Mouse (Mus musculus): Measurements from ENCODE around the gene Gm28230. TPM values are rescaled to one million over a fixed set of nuclear protein-coding genes. Genes with fewer than 3 reads are reported as not detected.

The Gm28230 gene
- polyA plus RNA-seq, 1 experiment from 2014 or later, result not detected

DNA sequence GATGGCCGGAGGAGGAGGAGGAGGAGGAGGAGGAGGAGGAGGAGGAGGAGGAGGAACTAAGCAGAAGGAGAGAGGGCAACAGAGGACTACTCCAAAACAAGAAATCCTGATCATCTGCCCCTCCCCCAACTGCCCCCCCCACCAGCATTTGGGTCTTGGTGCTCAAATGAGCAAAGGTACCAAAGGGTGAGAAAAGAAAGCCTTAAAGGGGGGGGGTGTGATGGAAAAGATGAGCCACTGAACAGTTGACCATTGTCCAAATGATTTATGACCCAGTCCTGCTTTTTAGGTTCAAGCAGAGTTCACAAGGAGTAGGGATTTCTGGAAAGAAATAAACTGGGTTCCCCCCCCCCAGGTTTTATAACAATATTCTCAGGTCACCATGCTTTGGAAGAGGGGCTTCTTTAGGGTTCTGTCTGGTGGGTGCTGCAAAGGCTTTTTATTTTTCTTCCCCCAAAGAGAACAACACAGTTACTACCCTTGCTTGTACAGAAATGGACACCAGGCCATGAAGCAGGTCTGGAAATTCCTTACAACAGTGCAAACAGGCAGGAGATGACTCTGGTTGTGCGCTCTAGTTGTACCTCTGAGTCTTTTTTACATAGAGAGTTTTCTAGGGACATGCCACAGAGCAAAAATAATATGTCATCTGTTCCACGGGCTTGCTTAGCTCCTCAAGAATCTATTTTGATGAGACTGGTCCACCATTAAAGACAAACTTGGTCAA lies 14.9 kb downstream of the Gm28230 start:
- Histone ChIP-seq H3K9ac (replicated peaks) (no peak overlapping the region), H3K36me3 (no peaks in the 10 kb centered on the region), H3K27ac (replicated peaks) (no peak overlapping the region), H3K4me1 (no peaks in the 10 kb centered on the region), H3K27me3 (peaks cover 97% of the 10 kb centered on the region), H3K9me3 (no peaks in the 10 kb centered on the region), H3K4me3 (no peak overlapping the region), H3K4me2 (replicated peaks) (no peak overlapping the region)
- no peak for ATAC-seq (replicated peaks)
- 30% methylated on average over 2 of the region's 3 CpGs for WGBS

DNA sequence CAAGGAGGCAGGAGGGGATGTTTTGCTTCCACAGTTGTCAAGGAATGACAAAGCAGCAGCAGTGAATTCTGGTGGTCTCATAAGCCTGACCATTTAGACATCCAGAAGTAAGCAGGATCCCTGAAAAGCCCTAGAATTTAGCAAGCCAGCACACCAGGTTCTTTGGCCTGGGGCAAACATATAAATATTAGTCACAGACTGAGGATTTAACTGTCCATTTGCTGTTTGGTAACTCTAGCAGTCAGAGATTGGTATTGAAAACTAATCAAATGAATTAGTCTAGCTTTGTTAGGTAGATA lies 15.4 kb downstream of the Gm28230 start:
- H3K27ac ChIP-seq (replicated peaks), result no peak overlapping the region
- H3K9me3 ChIP-seq, result no peaks in the 10 kb centered on the region
- H3K36me3 ChIP-seq, result no peaks in the 10 kb centered on the region
- H3K27me3 ChIP-seq, result peaks cover 97% of the 10 kb centered on the region
- no peaks in the 10 kb centered on the region for H3K4me1 ChIP-seq
- H3K9ac ChIP-seq (replicated peaks), result no peak overlapping the region
- ATAC-seq (replicated peaks), result no peak
- H3K4me2 ChIP-seq (replicated peaks), result no peak overlapping the region
- H3K4me3 ChIP-seq, result no peak overlapping the region

DNA sequence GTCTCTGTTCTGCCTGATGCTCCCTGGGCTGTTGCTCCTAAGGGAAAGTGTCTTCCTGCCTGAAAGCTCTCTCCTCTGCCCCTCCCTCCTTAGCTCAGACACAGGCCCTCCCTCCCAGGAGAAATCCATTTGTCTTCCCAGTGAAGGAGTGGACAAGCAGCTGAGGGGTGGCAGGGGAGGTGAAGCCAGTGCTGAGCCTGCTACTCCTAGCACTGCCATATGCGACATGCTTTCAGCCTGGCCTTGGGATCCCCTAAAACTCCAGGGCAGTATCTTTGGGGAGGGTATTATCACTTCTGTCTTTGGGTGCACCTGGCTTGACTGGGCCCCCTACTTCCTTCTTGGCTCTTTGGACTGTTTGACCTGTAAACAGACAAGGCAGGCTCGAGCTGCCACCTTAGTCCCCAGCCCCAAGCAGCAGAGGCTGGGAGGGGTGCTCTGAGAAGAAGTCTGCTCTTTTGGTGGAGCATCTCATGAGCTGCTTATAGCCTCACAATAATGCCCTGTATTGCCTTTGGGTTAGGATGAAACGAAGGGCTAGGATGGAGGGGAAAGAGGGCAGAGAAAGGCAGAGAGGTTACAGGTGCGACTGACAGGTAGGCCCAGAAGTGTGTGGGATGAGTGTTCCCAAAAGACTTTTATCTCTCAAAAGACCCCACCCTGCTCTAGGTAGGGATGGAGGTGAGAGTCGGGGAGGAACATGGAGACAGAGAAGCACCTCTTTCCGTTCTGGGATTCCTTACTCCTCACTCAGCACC lies 19.2 kb downstream of the Gm28230 start:
- Histone ChIP-seq H3K27me3 (peaks cover 96% of the 10 kb centered on the region), H3K9ac (replicated peaks) (no peak overlapping the region), H3K36me3 (no peaks in the 10 kb centered on the region), H3K4me3 (no peak overlapping the region), H3K4me1 (peaks cover 9% of the 10 kb centered on the region), H3K4me2 (replicated peaks) (no peak overlapping the region), H3K9me3 (no peaks in the 10 kb centered on the region), H3K27ac (replicated peaks) (no peak overlapping the region)
- ATAC-seq (replicated peaks), result no peak
- WGBS, result under 1% methylated on average over 6 of the region's 6 CpGs

DNA sequence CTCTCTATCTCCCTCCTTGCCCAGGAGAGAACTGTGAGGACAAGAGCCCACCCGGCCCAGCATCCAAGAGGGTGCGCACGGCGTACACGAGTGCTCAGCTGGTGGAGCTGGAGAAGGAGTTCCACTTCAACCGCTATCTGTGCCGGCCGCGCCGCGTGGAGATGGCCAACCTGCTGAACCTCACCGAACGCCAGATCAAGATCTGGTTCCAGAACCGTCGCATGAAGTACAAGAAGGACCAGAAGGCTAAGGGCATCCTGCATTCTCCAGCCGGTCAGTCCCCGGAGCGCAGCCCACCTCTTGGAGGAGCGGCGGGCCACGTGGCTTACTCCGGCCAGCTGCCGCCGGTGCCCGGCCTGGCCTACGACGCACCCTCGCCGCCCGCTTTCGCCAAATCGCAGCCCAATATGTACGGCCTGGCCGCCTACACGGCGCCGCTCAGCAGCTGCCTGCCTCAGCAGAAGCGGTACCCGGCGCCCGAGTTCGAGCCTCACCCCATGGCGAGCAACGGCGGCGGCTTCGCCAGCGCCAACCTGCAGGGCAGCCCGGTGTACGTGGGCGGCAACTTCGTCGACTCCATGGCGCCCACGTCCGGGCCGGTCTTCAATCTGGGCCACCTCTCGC lies 19.9 kb downstream of the Gm28230 start:
- Histone ChIP-seq H3K9me3 (no peaks in the 10 kb centered on the region), H3K27ac (replicated peaks) (no peak overlapping the region), H3K4me1 (peaks cover 9% of the 10 kb centered on the region), H3K4me2 (replicated peaks) (no peak overlapping the region), H3K36me3 (no peaks in the 10 kb centered on the region), H3K27me3 (peaks cover 98% of the 10 kb centered on the region), H3K9ac (replicated peaks) (no peak overlapping the region), H3K4me3 (0 out of 2 replicates have a peak overlapping the region, but pooled peaks have one; percentile 4)
- ATAC-seq (replicated peaks), result no peak
- WGBS, result 1% methylated on average over 58 of the region's 58 CpGs

DNA sequence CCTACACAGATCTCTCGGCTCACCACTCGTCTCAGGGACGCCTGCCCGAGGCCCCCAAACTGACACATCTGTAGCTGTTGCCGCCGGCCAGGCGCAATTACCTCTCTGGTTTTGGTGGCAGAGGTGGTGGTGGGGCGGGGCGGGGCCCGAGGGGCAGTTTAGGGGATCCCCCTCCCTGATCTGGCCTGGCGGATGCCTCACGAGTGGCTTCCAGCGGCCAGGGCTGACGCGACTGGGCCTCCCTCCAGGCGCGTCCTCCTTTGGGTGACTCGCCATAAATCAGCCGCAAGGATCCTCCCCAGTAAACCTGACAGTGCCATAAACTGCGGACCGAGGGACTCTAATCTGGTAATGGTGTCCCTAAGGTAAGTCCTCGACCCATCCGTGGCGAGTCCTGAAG lies 20.5 kb downstream of the Gm28230 start:
- no peak overlapping the region for H3K4me2 ChIP-seq (replicated peaks)
- no peaks in the 10 kb centered on the region for H3K9me3 ChIP-seq
- H3K4me3 ChIP-seq, result no peak overlapping the region
- peaks cover 9% of the 10 kb centered on the region for H3K4me1 ChIP-seq
- no peak for ATAC-seq (replicated peaks)
- H3K27ac ChIP-seq (replicated peaks), result no peak overlapping the region
- no peak overlapping the region for H3K9ac ChIP-seq (replicated peaks)
- H3K27me3 ChIP-seq, result peaks cover 98% of the 10 kb centered on the region
- under 1% methylated on average over 24 of the region's 24 CpGs for WGBS
- no peaks in the 10 kb centered on the region for H3K36me3 ChIP-seq

DNA sequence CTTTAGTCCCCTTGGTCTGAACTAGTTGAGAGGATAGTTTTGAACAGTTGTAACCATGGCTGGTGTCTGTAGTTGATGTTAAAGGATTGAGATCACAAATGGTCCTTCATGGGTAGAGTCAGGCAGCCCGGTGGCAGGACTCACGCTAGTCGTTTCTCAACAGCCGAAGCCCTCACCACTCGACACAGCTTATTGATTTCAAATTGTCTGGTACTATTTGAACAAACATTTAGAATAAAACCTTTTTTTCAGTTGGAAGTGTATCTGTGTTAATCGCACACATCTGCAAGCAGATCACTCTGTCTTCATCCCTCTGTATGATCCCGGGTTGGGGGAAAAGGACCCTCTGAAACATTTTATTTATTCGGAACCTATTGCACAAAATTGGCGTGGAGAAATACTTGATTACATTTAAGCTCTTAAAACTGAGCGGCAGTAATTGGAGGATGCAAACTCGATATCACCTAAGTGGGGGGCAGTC lies 21.2 kb downstream of the Gm28230 start:
- Histone ChIP-seq H3K4me1 (peaks cover 10% of the 10 kb centered on the region), H3K36me3 (no peaks in the 10 kb centered on the region), H3K4me3 (no peak overlapping the region), H3K27ac (replicated peaks) (no peak overlapping the region), H3K9me3 (no peaks in the 10 kb centered on the region), H3K27me3 (peaks cover 96% of the 10 kb centered on the region), H3K9ac (replicated peaks) (no peak overlapping the region), H3K4me2 (replicated peaks) (no peak overlapping the region)
- ATAC-seq (replicated peaks), result no peak
- WGBS, result 5% methylated on average over 11 of the region's 11 CpGs

DNA sequence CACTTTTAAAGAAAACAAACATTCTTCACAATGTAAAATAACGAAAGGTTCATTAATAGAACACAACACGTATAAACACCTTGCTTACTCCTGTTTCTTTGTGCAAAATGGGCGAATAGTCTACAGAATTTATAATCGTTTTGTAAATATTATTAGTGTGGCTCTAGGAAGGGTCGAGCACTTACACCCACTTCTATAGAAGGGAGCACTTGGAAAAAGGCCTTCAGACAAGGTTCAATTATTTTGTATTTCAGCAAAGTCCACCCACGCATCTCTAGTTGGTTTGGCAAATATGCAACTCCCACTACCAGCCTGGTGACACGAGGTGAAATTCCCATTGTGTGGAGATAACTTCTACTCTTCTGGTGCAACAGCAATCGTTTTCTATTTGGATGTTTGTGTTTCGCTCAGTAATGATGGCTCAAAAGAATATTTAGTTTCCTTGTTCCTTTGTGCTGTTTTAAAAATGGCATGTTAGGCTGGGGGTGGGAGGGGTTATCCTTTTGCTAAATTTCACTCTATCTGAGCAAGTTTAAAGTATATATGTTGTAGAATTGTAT lies 22.0 kb downstream of the Gm28230 start:
- 2% methylated on average over 9 of the region's 9 CpGs for WGBS
- no peak overlapping the region for H3K4me2 ChIP-seq (replicated peaks)
- H3K4me3 ChIP-seq, result no peak overlapping the region
- no peak for ATAC-seq (replicated peaks)
- peaks cover 15% of the 10 kb centered on the region for H3K4me1 ChIP-seq
- no peak overlapping the region for H3K9ac ChIP-seq (replicated peaks)
- H3K9me3 ChIP-seq, result no peaks in the 10 kb centered on the region
- H3K36me3 ChIP-seq, result no peaks in the 10 kb centered on the region
- H3K27me3 ChIP-seq, result peaks cover 98% of the 10 kb centered on the region
- H3K27ac ChIP-seq (replicated peaks), result no peak overlapping the region

DNA sequence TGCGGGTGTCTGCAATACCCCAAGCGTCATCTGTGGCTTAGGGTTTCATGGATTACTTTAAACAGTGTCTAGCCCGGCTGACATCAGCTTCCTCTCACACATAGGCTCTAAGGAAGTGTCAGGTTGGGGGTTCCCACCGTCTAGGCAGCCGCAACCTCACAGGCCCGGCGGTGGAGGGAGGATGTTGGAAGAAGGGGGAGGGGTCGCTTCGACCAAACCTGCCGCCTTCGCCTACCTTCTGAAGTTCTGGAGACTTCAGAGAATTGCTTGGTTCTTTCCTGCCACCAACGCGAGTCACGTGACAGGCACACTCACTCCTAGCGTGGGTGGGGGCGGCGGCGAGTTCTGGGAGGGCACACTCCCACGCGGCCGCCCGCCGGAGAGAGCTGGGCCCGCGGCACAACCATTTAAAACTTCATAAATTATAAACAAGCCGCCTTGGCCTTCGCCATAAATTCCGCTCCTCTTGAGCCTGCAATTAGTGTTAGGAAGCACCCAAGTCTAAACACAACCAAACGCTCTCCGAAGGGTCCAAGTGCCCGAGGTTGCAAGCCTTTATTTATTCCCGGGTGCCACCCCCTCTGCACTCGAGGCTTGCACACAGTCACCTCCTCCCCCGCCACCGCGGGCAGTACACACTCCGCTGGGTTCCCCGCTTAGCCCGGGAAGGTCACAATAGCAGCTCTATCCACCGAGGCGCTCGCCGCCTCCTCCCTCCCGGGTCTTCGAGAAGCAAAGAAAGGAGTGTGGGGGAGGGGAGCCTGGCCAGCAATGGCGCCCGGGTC lies 23.0 kb downstream of the Gm28230 start:
- under 1% methylated on average over 47 of the region's 47 CpGs for WGBS
- H3K27me3 ChIP-seq, result peaks cover 98% of the 10 kb centered on the region
- H3K9ac ChIP-seq (replicated peaks), result no peak overlapping the region
- ATAC-seq (replicated peaks), result no peak
- H3K27ac ChIP-seq (replicated peaks), result no peak overlapping the region
- peaks cover 15% of the 10 kb centered on the region for H3K4me1 ChIP-seq
- no peaks in the 10 kb centered on the region for H3K9me3 ChIP-seq
- peak overlapping the region; percentile 12 for H3K4me2 ChIP-seq (replicated peaks)
- no peaks in the 10 kb centered on the region for H3K36me3 ChIP-seq
- no peak overlapping the region for H3K4me3 ChIP-seq

DNA sequence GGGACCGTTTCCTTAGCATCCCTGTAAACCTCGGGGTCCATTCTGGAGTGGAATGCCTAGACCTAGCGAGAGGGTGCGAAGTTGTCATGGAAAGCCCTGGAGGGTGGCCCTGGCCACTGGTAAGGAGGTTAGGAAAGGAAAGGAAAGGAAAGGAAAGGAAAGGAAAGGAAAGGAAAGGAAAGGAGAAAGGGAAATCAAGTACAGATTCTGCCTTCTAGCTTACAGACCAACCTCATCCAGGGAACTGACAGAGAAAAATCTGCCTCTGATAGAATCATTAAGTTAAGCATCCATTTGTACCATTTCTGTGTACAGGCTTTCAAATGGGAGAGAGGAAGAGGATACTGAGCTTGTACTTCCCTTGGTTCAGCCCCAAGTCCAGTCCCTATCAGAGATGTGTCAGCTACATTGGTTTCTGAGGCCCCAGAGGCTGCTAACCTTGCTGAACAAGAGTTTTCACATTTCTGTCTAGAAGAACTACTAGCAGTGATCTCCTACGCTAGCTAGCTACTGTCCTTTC lies 24.3 kb downstream of the Gm28230 start:
- peaks cover 15% of the 10 kb centered on the region for H3K4me1 ChIP-seq
- no peak overlapping the region for H3K4me2 ChIP-seq (replicated peaks)
- no peaks in the 10 kb centered on the region for H3K9me3 ChIP-seq
- WGBS, result 17% methylated on average over 5 of the region's 5 CpGs
- no peak overlapping the region for H3K9ac ChIP-seq (replicated peaks)
- no peaks in the 10 kb centered on the region for H3K36me3 ChIP-seq
- no peak for ATAC-seq (replicated peaks)
- peaks cover 96% of the 10 kb centered on the region for H3K27me3 ChIP-seq
- no peak overlapping the region for H3K27ac ChIP-seq (replicated peaks)
- no peak overlapping the region for H3K4me3 ChIP-seq

DNA sequence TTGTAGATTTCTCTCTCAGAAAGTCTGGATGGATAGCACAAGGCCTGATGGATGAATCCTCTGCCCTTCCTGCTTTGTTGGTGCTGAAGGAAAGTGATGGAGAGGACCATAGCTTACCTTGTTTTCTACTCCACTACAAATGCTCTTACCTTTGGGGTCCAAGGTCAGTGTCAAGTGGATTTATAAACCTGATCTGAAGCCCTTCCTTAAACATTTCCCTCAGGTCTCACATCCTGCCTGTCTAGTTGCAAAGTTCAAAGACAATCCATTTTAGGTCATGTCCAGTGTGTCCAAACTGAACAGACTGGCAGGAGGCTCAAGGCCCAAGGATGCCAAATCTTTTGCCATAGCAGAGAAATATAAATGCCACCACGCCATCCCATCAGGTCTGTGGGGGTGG lies 25.3 kb downstream of the Gm28230 start:
- H3K27ac ChIP-seq (replicated peaks), result no peak overlapping the region
- WGBS, result 58% methylated on average over 1 of the region's 1 CpGs
- H3K27me3 ChIP-seq, result peaks cover 96% of the 10 kb centered on the region

DNA sequence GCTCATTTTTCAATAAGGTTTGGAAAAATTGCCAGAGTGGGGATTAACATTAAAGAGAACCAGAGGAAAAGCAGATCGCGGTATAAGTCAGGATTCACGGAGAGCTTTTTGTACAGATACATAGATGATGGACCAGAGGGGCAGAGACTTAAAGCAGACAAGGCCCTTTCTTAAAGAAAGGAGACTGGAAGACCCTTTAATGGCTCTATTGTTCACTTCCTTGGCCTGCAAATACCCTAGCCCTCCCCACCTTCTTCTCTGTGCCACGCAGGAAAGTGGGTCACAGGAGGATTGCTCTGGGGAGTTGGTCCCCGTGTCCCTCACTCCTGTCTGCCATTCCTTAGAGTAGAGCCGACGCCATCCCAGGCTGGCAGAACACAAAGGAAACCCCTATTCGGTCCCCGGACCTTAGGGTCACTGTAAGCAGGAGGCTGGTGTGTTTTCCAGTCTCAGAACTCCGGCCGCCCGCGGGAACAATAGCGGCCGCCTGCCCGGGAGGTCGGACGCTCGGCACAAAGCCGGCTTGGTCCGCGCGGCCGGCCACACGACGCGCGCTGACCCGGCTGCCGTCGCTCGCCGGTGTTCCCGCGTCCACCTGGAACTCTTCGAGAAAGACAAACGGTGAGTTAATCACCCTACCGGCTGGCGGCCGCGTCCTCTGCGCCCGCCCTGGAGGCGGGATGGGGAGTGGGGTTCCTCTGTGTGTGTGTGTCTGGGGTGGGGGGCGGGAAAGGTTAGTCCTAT lies 26.1 kb downstream of the Gm28230 start:
- 0 out of 2 replicates have a peak overlapping the region, but pooled peaks have one; percentile 1 for H3K4me3 ChIP-seq
- no peak overlapping the region for H3K9ac ChIP-seq (replicated peaks)
- 2% methylated on average over 45 of the region's 45 CpGs for WGBS
- peaks cover 15% of the 10 kb centered on the region for H3K4me1 ChIP-seq
- 0 out of 2 replicates have a peak overlapping the region, but pooled peaks have one; percentile 9 for H3K4me2 ChIP-seq (replicated peaks)
- no peaks in the 10 kb centered on the region for H3K9me3 ChIP-seq
- no peak for ATAC-seq (replicated peaks)
- H3K27ac ChIP-seq (replicated peaks), result no peak overlapping the region
- H3K36me3 ChIP-seq, result no peaks in the 10 kb centered on the region
- H3K27me3 ChIP-seq, result peaks cover 95% of the 10 kb centered on the region

More for the DNA sequence above, 25.3 kb downstream of the Gm28230 start:
- Histone ChIP-seq H3K4me2 (replicated peaks) (no peak overlapping the region), H3K36me3 (no peaks in the 10 kb centered on the region), H3K9me3 (no peaks in the 10 kb centered on the region), H3K9ac (replicated peaks) (no peak overlapping the region), H3K4me3 (no peak overlapping the region), H3K4me1 (peaks cover 15% of the 10 kb centered on the region)
- ATAC-seq (replicated peaks), result no peak
